Mouse (Mus musculus) intestine, embryonic 14.5 days (tissue): ENCODE data around the gene Atp6ap2. TPM values are rescaled to one million over a fixed set of nuclear protein-coding genes. Genes with fewer than 3 reads are reported as not detected.
"Not testable (repeated sequence)": the region's sequence is repeated elsewhere in the genome, so short reads cannot be mapped to it uniquely, and the experiment has no call there.

Source experiments
- ATAC-seq: fragments of 200-750 bp; cut with Nextera tagmentation; replicated peaks from 2 replicates; pipeline ENCODE4 v1.8.0; 2017; ENCODE audit warnings: low read depth, moderate number of reproducible peaks, moderate TSS enrichment, moderate library complexity; ENCODE audit not compliant: low FRiP score, low TSS enrichment
- DNase-seq: peaks from one replicate; pipeline ENCODE4 v3.0.0-alpha.2; 2018; ENCODE audit warnings: low spot score
- H3K27ac ChIP-seq: fragments of 300-500 bp; sonication (generic); 2 replicates; pipeline ENCODE4 v1.5.1; 2014; ENCODE audit warnings: low read depth, mild to moderate bottlenecking, control low read depth
- H3K27me3 ChIP-seq: fragments of 300-500 bp; sonication (generic); replicated peaks from 2 replicates; pipeline ENCODE4 v1.6.1; 2014; ENCODE audit warnings: low read length, control low read depth; ENCODE audit not compliant: control insufficient read depth, insufficient read depth
- H3K36me3 ChIP-seq: fragments of 300-500 bp; sonication (generic); 2 replicates; pipeline ENCODE4 v1.6.1; 2014; ENCODE audit warnings: low read length, control low read depth; ENCODE audit not compliant: control insufficient read depth, insufficient read depth
- H3K4me1 ChIP-seq: fragments of 300-500 bp; sonication (generic); replicated peaks from 2 replicates; pipeline ENCODE4 v1.6.1; 2014; ENCODE audit warnings: low read length, control low read depth, mixed read lengths; ENCODE audit not compliant: control insufficient read depth, insufficient read depth
- H3K4me2 ChIP-seq: fragments of 300-500 bp; sonication (generic); 2 replicates; pipeline ENCODE4 v1.6.1; 2014; ENCODE audit warnings: low read length
- H3K4me3 ChIP-seq: fragments of 300-500 bp; sonication (generic); 2 replicates; pipeline ENCODE4 v1.5.1; 2014; ENCODE audit warnings: low read depth, low read length, control low read depth, mixed read lengths
- H3K9ac ChIP-seq: fragments of 300-500 bp; sonication (generic); 2 replicates; pipeline ENCODE4 v1.6.1; 2014; ENCODE audit warnings: mild to moderate bottlenecking, low read length
- H3K9me3 ChIP-seq: fragments of 300-500 bp; sonication (generic); 2 replicates; pipeline ENCODE4 v1.6.1; 2016; ENCODE audit warnings: low read length, control low read depth; ENCODE audit not compliant: control insufficient read depth
- WGBS: fragments of 180-500 bp; shearing (Covaris S2); extraction: QIAGEN DNeasy Blood & Tissue Kit; methylation state at CpG from one replicate; pipeline ENCODE4 v1.1.7; 2014; 5-methylcytosine and 5-hydroxymethylcytosine counted together
- polyA plus RNA-seq: library from polyadenylated mRNA; unstranded; fragments of >200 nt; fragmentation: Nextera tagmentation; extraction: Ambion mirVana; gene quantifications from 2 replicates; pipeline ENCODE4 v1.2.1, GENCODE M21; 2014

Atp6ap2 gene
- polyA plus RNA-seq, 1 experiment from 2014 or later, result 118 TPM

GRCm38 (mm10) chrX:12591401-12591943 is 3.9 kb downstream of the Atp6ap2 start:
- Histone ChIP-seq H3K27ac (no peak overlapping the region), H3K9me3 (no peaks in the 10 kb centered on the region), H3K4me1 (no peaks in the 10 kb centered on the region), H3K4me2 (no peak overlapping the region), H3K36me3 (0 out of 2 replicates have a peak, but pooled peaks cover under 1% of the 10 kb centered on the region), H3K4me3 (no peak overlapping the region), H3K27me3 (no peaks in the 10 kb centered on the region), H3K9ac (no peak overlapping the region)
- WGBS, result 79% methylated on average over 8 of the region's 8 CpGs
- ATAC-seq (no peak), DNase-seq (no peak)

- no peaks in the 10 kb centered on the region for H3K27me3 ChIP-seq
These were observed 4.4 kb downstream of the Atp6ap2 start for GRCm38 (mm10) chrX:12592011-12592410.

GRCm38 (mm10) chrX:12593824-12594223 is 6.2 kb downstream of the Atp6ap2 start:
- DNase-seq (no peak), ATAC-seq (no peak)
- Histone ChIP-seq H3K9me3 (no peaks in the 10 kb centered on the region), H3K27ac (no peak overlapping the region), H3K9ac (no peak overlapping the region), H3K4me2 (no peak overlapping the region), H3K4me1 (no peaks in the 10 kb centered on the region), H3K4me3 (no peak overlapping the region), H3K27me3 (no peaks in the 10 kb centered on the region), H3K36me3 (peaks cover 6% of the 10 kb centered on the region; the same call in 1 of the 2 replicates)
- 81% methylated on average over 5 of the region's 5 CpGs for WGBS

More at GRCm38 (mm10) chrX:12592011-12592410, 4.4 kb downstream of the Atp6ap2 start:
- ATAC-seq (no peak), DNase-seq (no peak)
- Histone ChIP-seq H3K4me2 (no peak overlapping the region), H3K4me1 (no peaks in the 10 kb centered on the region), H3K27ac (no peak overlapping the region), H3K9ac (no peak overlapping the region), H3K4me3 (no peak overlapping the region), H3K9me3 (no peaks in the 10 kb centered on the region), H3K36me3 (peaks cover 6% of the 10 kb centered on the region; the same call in 1 of the 2 replicates)
- WGBS, result 76% methylated on average over 5 of the region's 5 CpGs

GRCm38 (mm10) chrX:12610541-12610940 is 22.9 kb downstream of the Atp6ap2 start:
- not testable (repeated sequence) for H3K9ac ChIP-seq, H3K4me3 ChIP-seq, H3K27me3 ChIP-seq, DNase-seq, ATAC-seq, H3K4me1 ChIP-seq, H3K27ac ChIP-seq, H3K4me2 ChIP-seq, H3K9me3 ChIP-seq
- 0 out of 2 replicates have a peak, but pooled peaks cover 17% of the 10 kb centered on the region for H3K36me3 ChIP-seq

GRCm38 (mm10) chrX:12611211-12611610 is 23.6 kb downstream of the Atp6ap2 start:
- Histone ChIP-seq H3K9me3 (no peaks in the 10 kb centered on the region), H3K4me1 (no peaks in the 10 kb centered on the region), H3K27ac (no peak overlapping the region), H3K36me3 (0 out of 2 replicates have a peak, but pooled peaks cover 17% of the 10 kb centered on the region), H3K4me2 (no peak overlapping the region), H3K4me3 (no peak overlapping the region), H3K9ac (no peak overlapping the region), H3K27me3 (no peaks in the 10 kb centered on the region)
- 57% methylated on average over 2 of the region's 2 CpGs for WGBS
- DNase-seq (no peak), ATAC-seq (no peak)

GRCm38 (mm10) chrX:12612360-12612759 is 24.8 kb downstream of the Atp6ap2 start:
- H3K4me3 ChIP-seq, H3K4me2 ChIP-seq, DNase-seq, ATAC-seq, H3K4me1 ChIP-seq, H3K27ac ChIP-seq, H3K9me3 ChIP-seq, H3K9ac ChIP-seq, H3K27me3 ChIP-seq: not testable (repeated sequence)
- 68% methylated on average over 1 of the region's 1 CpGs for WGBS
- H3K36me3 ChIP-seq, result 0 out of 2 replicates have a peak, but pooled peaks cover 12% of the 10 kb centered on the region

DNA sequence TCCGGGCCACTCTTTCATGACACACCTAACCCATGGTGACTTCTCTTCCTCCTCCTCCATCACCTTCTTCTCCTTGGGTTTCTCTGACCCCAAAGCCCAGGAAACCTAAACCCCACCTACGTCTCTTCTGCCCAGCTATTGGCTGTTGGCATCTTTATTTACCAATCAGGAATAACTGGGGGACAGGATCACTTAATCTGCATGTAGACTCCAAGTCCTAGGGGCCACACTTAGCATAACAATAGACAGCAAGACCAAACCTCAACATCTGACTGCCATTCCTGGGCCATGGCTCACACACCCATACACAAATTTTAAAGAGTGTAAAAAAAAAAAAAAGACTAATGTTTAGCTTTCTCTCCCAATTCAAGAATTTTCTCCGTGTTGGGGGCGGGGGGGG is 37.5 kb downstream of the Atp6ap2 start:
- no peak overlapping the region for H3K9ac ChIP-seq
- H3K27ac ChIP-seq, result no peak overlapping the region
- no peaks in the 10 kb centered on the region for H3K9me3 ChIP-seq
- H3K4me2 ChIP-seq, result no peak overlapping the region
- no peaks in the 10 kb centered on the region for H3K27me3 ChIP-seq
- H3K36me3 ChIP-seq, result no peaks in the 10 kb centered on the region
- WGBS, result 69% methylated on average over 3 of the region's 4 CpGs
- H3K4me3 ChIP-seq, result no peak overlapping the region
- no peak for ATAC-seq
- H3K4me1 ChIP-seq, result no peaks in the 10 kb centered on the region
- no peak for DNase-seq

DNA sequence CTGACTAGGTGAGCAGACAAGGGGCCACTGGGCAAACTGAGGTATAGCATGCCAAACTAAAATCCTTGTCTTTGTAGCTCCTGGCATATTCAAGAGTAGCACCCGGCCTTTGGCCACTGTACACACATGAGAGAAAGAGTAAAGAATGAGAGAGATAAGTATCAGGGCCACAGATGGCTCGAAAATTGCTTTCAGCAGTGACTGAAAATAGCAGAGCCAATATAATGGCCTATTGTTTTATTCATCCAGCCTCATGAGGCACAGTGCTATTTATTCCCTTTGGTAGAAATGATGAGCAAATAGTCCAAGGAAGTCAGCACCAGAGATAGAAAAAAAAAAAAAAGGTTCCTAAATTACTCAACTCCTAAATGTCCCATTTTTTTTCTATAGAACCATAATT is 57.4 kb downstream of the Atp6ap2 start:
- ATAC-seq, result no peak
- no peak for DNase-seq
- Histone ChIP-seq H3K27ac (no peak overlapping the region), H3K9ac (no peak overlapping the region), H3K4me2 (no peak overlapping the region), H3K4me1 (no peaks in the 10 kb centered on the region), H3K9me3 (no peaks in the 10 kb centered on the region), H3K4me3 (no peak overlapping the region), H3K36me3 (no peaks in the 10 kb centered on the region), H3K27me3 (0 out of 2 replicates have a peak, but pooled peaks cover 3% of the 10 kb centered on the region)
- WGBS, result 47% methylated on average over 2 of the region's 2 CpGs
